Mouse (Mus musculus): ENCODE data around the gene 1700001C19Rik. TPM values are rescaled to one million over a fixed set of nuclear protein-coding genes. Genes with fewer than 3 reads are reported as not detected.

1700001C19Rik gene
- polyA plus RNA-seq, 1 experiment = not detected

- no peak for DNase-seq (ENCODE audit: low read depth in 1 of 2, low spot score in 2 of 2)
Measured at GRCm38 (mm10) chr17:47462728-47463388, 25.7 kb upstream of the 1700001C19Rik start.

GRCm38 (mm10) chr17:47462209-47462608 lies 25.0 kb upstream of the 1700001C19Rik start:
- H3K27ac ChIP-seq (ENCODE audit: insufficient read depth, low read length) = no peak overlapping the region

More at GRCm38 (mm10) chr17:47462728-47463388, 25.7 kb upstream of the 1700001C19Rik start:
- no peak for TF ChIP-seq POLR2A (IDR thresholded peaks at IDR 0.05; ENCODE audit: low read depth, low read length)
- TF ChIP-seq CTCF (IDR thresholded peaks at IDR 0.05; ENCODE audit: extremely low read depth, insufficient read depth, insufficient read length, insufficient replicate concordance) = no peak
- 70% methylated on average over 9 of the region's 9 CpGs for WGBS
- no peaks in the 10 kb centered on the region for H3K36me3 ChIP-seq (ENCODE audit: control insufficient read depth, insufficient read depth, low read length)
- H3K27ac ChIP-seq (ENCODE audit: insufficient read depth, low read length) = no peak overlapping the region
- H3K4me1 ChIP-seq (ENCODE audit: control insufficient read depth, insufficient read depth, insufficient read length) = no peaks in the 10 kb centered on the region
- no peaks in the 10 kb centered on the region for H3K27me3 ChIP-seq (ENCODE audit: control insufficient read depth, insufficient read depth, low read length)
- H3K4me3 ChIP-seq (ENCODE audit: extremely low read depth, insufficient read depth, insufficient read length) = no peak overlapping the region

GRCm38 (mm10) chr17:47461688-47462087 lies 24.5 kb upstream of the 1700001C19Rik start:
- TF ChIP-seq CTCF (IDR thresholded peaks at IDR 0.05; ENCODE audit: extremely low read depth, insufficient read depth, insufficient read length, insufficient replicate concordance) = no peak
- TF ChIP-seq POLR2A (IDR thresholded peaks at IDR 0.05; ENCODE audit: low read depth, low read length) = no peak
- Histone ChIP-seq H3K36me3 (ENCODE audit: control insufficient read depth, insufficient read depth, low read length) (no peaks in the 10 kb centered on the region), H3K27ac (ENCODE audit: insufficient read depth, low read length) (no peak overlapping the region), H3K27me3 (ENCODE audit: control insufficient read depth, insufficient read depth, low read length) (no peaks in the 10 kb centered on the region), H3K4me3 (ENCODE audit: extremely low read depth, insufficient read depth, insufficient read length) (no peak overlapping the region), H3K4me1 (ENCODE audit: control insufficient read depth, insufficient read depth, insufficient read length) (no peaks in the 10 kb centered on the region)
- no peak for DNase-seq (ENCODE audit: low read depth in 1 of 2, low spot score in 2 of 2)
- 84% methylated on average over 3 of the region's 3 CpGs for WGBS

More at GRCm38 (mm10) chr17:47462209-47462608, 25.0 kb upstream of the 1700001C19Rik start:
- no peak for DNase-seq (ENCODE audit: low read depth in 1 of 2, low spot score in 2 of 2)
- Histone ChIP-seq H3K27me3 (ENCODE audit: control insufficient read depth, insufficient read depth, low read length) (no peaks in the 10 kb centered on the region), H3K36me3 (ENCODE audit: control insufficient read depth, insufficient read depth, low read length) (no peaks in the 10 kb centered on the region), H3K4me3 (ENCODE audit: extremely low read depth, insufficient read depth, insufficient read length) (no peak overlapping the region), H3K4me1 (ENCODE audit: control insufficient read depth, insufficient read depth, insufficient read length) (no peaks in the 10 kb centered on the region)
- WGBS = 78% methylated on average over 7 of the region's 7 CpGs
- TF ChIP-seq POLR2A (IDR thresholded peaks at IDR 0.05; ENCODE audit: low read depth, low read length) = no peak
- TF ChIP-seq CTCF (IDR thresholded peaks at IDR 0.05; ENCODE audit: extremely low read depth, insufficient read depth, insufficient read length, insufficient replicate concordance) = no peak

- no peaks in the 10 kb centered on the region for H3K36me3 ChIP-seq (ENCODE audit: control insufficient read depth, insufficient read depth, low read length)
- no peak overlapping the region for H3K27ac ChIP-seq (ENCODE audit: insufficient read depth, low read length)
- no peaks in the 10 kb centered on the region for H3K27me3 ChIP-seq (ENCODE audit: control insufficient read depth, insufficient read depth, low read length)
- H3K4me3 ChIP-seq (ENCODE audit: extremely low read depth, insufficient read depth, insufficient read length) = no peak overlapping the region
- no peak for DNase-seq (ENCODE audit: low read depth in 1 of 2, low spot score in 2 of 2)
- no peaks in the 10 kb centered on the region for H3K4me1 ChIP-seq (ENCODE audit: control insufficient read depth, insufficient read depth, insufficient read length)
- TF ChIP-seq CTCF (IDR thresholded peaks at IDR 0.05; ENCODE audit: extremely low read depth, insufficient read depth, insufficient read length, insufficient replicate concordance) = no peak
- TF ChIP-seq POLR2A (IDR thresholded peaks at IDR 0.05; ENCODE audit: low read depth, low read length) = no peak
- 54% methylated on average over 3 of the region's 3 CpGs for WGBS
Measured at GRCm38 (mm10) chr17:47459341-47459919, 22.3 kb upstream of the 1700001C19Rik start.

GRCm38 (mm10) chr17:47458936-47459335 lies 21.8 kb upstream of the 1700001C19Rik start:
- H3K36me3 ChIP-seq (ENCODE audit: control insufficient read depth, insufficient read depth, low read length) = no peaks in the 10 kb centered on the region
- WGBS = 95% methylated on average over 2 of the region's 2 CpGs
- no peak for DNase-seq (ENCODE audit: low read depth in 1 of 2, low spot score in 2 of 2)
- no peak overlapping the region for H3K4me3 ChIP-seq (ENCODE audit: extremely low read depth, insufficient read depth, insufficient read length)
- no peak overlapping the region for H3K27ac ChIP-seq (ENCODE audit: insufficient read depth, low read length)
- no peaks in the 10 kb centered on the region for H3K4me1 ChIP-seq (ENCODE audit: control insufficient read depth, insufficient read depth, insufficient read length)
- H3K27me3 ChIP-seq (ENCODE audit: control insufficient read depth, insufficient read depth, low read length) = no peaks in the 10 kb centered on the region
- TF ChIP-seq POLR2A (IDR thresholded peaks at IDR 0.05; ENCODE audit: low read depth, low read length) = no peak
- TF ChIP-seq CTCF (IDR thresholded peaks at IDR 0.05; ENCODE audit: extremely low read depth, insufficient read depth, insufficient read length, insufficient replicate concordance) = no peak

GRCm38 (mm10) chr17:47458310-47458709 lies 21.1 kb upstream of the 1700001C19Rik start:
- Histone ChIP-seq H3K36me3 (ENCODE audit: control insufficient read depth, insufficient read depth, low read length) (no peaks in the 10 kb centered on the region), H3K27ac (ENCODE audit: insufficient read depth, low read length) (no peak overlapping the region), H3K4me3 (ENCODE audit: extremely low read depth, insufficient read depth, insufficient read length) (no peak overlapping the region), H3K27me3 (ENCODE audit: control insufficient read depth, insufficient read depth, low read length) (no peaks in the 10 kb centered on the region), H3K4me1 (ENCODE audit: control insufficient read depth, insufficient read depth, insufficient read length) (no peaks in the 10 kb centered on the region)
- DNase-seq (ENCODE audit: low read depth in 1 of 2, low spot score in 2 of 2) = no peak
- no peak for TF ChIP-seq CTCF (IDR thresholded peaks at IDR 0.05; ENCODE audit: extremely low read depth, insufficient read depth, insufficient read length, insufficient replicate concordance)
- no peak for TF ChIP-seq POLR2A (IDR thresholded peaks at IDR 0.05; ENCODE audit: low read depth, low read length)
- WGBS = 43% methylated on average over 13 of the region's 13 CpGs

- Histone ChIP-seq H3K4me3 (ENCODE audit: extremely low read depth, insufficient read depth, insufficient read length) (no peak overlapping the region), H3K27ac (ENCODE audit: insufficient read depth, low read length) (no peak overlapping the region), H3K27me3 (ENCODE audit: control insufficient read depth, insufficient read depth, low read length) (no peaks in the 10 kb centered on the region), H3K4me1 (ENCODE audit: control insufficient read depth, insufficient read depth, insufficient read length) (no peaks in the 10 kb centered on the region), H3K36me3 (ENCODE audit: control insufficient read depth, insufficient read depth, low read length) (no peaks in the 10 kb centered on the region)
- DNase-seq (ENCODE audit: low read depth in 1 of 2, low spot score in 2 of 2) = no peak
- WGBS = 28% methylated on average over 8 of the region's 8 CpGs
- TF ChIP-seq POLR2A (IDR thresholded peaks at IDR 0.05; ENCODE audit: low read depth, low read length) = no peak
- no peak for TF ChIP-seq CTCF (IDR thresholded peaks at IDR 0.05; ENCODE audit: extremely low read depth, insufficient read depth, insufficient read length, insufficient replicate concordance)
Measured at GRCm38 (mm10) chr17:47454675-47455074, 17.5 kb upstream of the 1700001C19Rik start.

All from spleen, adult 2 months (tissue).